Mouse (Mus musculus): ENCODE measurements around the gene Rfx8.

DNA sequence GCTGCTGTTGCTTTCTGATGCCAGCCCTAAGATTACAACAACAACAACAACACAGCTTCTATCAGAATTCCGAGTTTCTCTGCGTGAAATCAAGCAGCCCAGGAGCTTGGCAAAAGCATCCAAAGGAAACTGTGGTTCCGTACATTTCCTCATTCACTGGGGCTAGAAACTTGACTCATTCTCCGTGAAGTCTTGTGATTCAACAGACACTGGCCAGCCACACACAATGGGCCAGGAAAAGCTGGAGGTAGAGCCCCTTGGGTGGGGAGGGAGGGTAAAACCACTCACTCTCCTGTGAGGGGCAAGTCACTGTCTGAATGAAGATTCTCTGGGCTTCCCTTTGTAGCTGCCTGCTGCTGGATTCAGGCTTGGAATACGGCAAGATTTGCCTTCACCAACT lies 84.6 kb downstream of the Rfx8 start:
- TF ChIP-seq POLR2A (IDR thresholded peaks at IDR 0.05; ENCODE audit: borderline replicate concordance, extremely low read depth, low read depth, low read length) (no peak), CTCF (IDR thresholded peaks at IDR 0.05; ENCODE audit: insufficient read depth, low read length) (no peak)
